Mouse (Mus musculus) heart, postnatal 25 days (tissue): ENCODE data around the gene Tas2r102. TPM values are rescaled to one million over a fixed set of nuclear protein-coding genes. Genes with fewer than 3 reads are reported as not detected.

Experiments used
- DNase-seq: peaks from one replicate; pipeline ENCODE4 v3.0.0; 2022; ENCODE audit warnings: low spot score
- intact Hi-C: fragments of 180-260 bp; cut with DNase I; formaldehyde crosslinking; loops from one replicate; pipeline ENCODE4 v1.15.1; 2025
- total RNA-seq, 2 experiments: library from RNA; stranded (reverse); gene quantifications; 2 replicates each; pipeline ENCODE4 v1.2.3; 2021

The Tas2r102 gene
- not detected for total RNA-seq

- intact Hi-C loops, result no loop called here
- no peak for DNase-seq
These were observed at the start of gene Tas2r102 for GRCm38 (mm10) chr6:132761831-132762230. TSS of gene Tas2r102 (plus strand) at chr6:132762131.

GRCm38 (mm10) chr6:132737935-132738334 is 24.0 kb upstream of the Tas2r102 start, which contains the start of gene Tas2r115:
TSS of gene Tas2r115 (minus strand) at chr6:132738035.
- no peak for DNase-seq
- intact Hi-C loops, result no loop called here

GRCm38 (mm10) chr6:132750206-132750605 is 11.7 kb upstream of the Tas2r102 start:
- no peak for DNase-seq
- intact Hi-C loops, result no loop called here

- no peak for DNase-seq
- intact Hi-C loops, result no loop called here
These were observed 7.5 kb upstream of the Tas2r102 start, which contains the start of gene Tas2r124 for GRCm38 (mm10) chr6:132754430-132754829. TSS of gene Tas2r124 (plus strand) at chr6:132754730.

- intact Hi-C loops, result no loop called here
- DNase-seq, result no peak
These were observed 16.1 kb downstream of the Tas2r102 start, which contains the start of gene Tas2r136 for GRCm38 (mm10) chr6:132778062-132778461. TSS of gene Tas2r136 (minus strand) at chr6:132778162.

- no peak for DNase-seq
- intact Hi-C loops, result no loop called here
These were observed 33.5 kb downstream of the Tas2r102 start for GRCm38 (mm10) chr6:132795393-132795792.

GRCm38 (mm10) chr6:132802518-132802917 is 40.6 kb downstream of the Tas2r102 start, which contains the start of gene Tas2r117:
TSS of gene Tas2r117 (plus strand) at chr6:132802818.
- intact Hi-C loops, result loop anchor here (10.0 kb wide), 1 partner anchor 182 kb away; the partner anchor contains the start of gene Tas2r109
- no peak for DNase-seq

Other genes with a start within 250 kb of the Tas2r102 start
- gene Prh1, start 192.3 kb upstream of the Tas2r102 start, total RNA-seq, result not detected
- gene Prp2, start 166.2 kb upstream of the Tas2r102 start, total RNA-seq, result not detected
- gene A630073D07Rik, start 110.6 kb upstream of the Tas2r102 start, total RNA-seq, result not detected
- gene Tas2r120, start 105.2 kb upstream of the Tas2r102 start, total RNA-seq, result not detected
- gene Tas2r121, start 61.1 kb upstream of the Tas2r102 start, total RNA-seq, result not detected
- gene Tas2r122, start 50.2 kb upstream of the Tas2r102 start, total RNA-seq, result not detected
- not detected for gene Tas2r115, start 24.1 kb upstream of the Tas2r102 start, total RNA-seq
- not detected for gene Tas2r124, start 7.4 kb upstream of the Tas2r102 start, total RNA-seq
- not detected for gene Tas2r136, start 16.0 kb downstream of the Tas2r102 start, total RNA-seq
- not detected for gene Tas2r117, start 40.7 kb downstream of the Tas2r102 start, total RNA-seq
- not detected for gene Tas2r123, start 85.0 kb downstream of the Tas2r102 start, total RNA-seq
- gene Tas2r116, start 93.3 kb downstream of the Tas2r102 start, total RNA-seq, result not detected
- not detected for gene Tas2r110, start 105.9 kb downstream of the Tas2r102 start, total RNA-seq
- gene Tas2r113, start 130.9 kb downstream of the Tas2r102 start, total RNA-seq, result not detected
- not detected for gene Tas2r125, start 147.5 kb downstream of the Tas2r102 start, total RNA-seq
- gene Tas2r129, start 189.0 kb downstream of the Tas2r102 start, total RNA-seq, result not detected
- not detected for gene Tas2r131, start 195.8 kb downstream of the Tas2r102 start, total RNA-seq
- gene Tas2r109, start 218.8 kb downstream of the Tas2r102 start, total RNA-seq, result not detected